Mouse (Mus musculus): ENCODE measurements around the gene Brd2.

The Brd2 gene

DNA sequence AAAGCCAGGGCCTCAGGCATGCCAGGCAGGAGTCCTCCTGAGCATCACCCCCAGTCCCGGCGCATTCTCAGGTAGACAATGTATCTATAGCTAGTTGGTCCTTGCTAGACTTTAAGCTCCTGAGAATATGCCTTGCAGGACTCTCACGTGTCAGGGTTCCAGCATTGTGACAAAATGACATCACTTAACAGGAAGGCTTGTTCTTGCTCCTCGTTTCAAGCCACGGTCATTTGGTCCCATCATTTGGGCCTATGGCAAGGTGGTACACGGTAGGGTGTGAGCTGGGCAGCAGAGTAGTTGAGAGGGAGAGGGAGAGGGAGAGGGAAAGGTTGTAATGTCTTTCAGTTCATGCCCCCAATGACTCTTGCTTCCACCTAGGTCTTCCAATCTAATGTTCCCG is 9.5 kb upstream of the Brd2 start:
- no peak for DNase-seq (ENCODE audit: low spot score)

DNA sequence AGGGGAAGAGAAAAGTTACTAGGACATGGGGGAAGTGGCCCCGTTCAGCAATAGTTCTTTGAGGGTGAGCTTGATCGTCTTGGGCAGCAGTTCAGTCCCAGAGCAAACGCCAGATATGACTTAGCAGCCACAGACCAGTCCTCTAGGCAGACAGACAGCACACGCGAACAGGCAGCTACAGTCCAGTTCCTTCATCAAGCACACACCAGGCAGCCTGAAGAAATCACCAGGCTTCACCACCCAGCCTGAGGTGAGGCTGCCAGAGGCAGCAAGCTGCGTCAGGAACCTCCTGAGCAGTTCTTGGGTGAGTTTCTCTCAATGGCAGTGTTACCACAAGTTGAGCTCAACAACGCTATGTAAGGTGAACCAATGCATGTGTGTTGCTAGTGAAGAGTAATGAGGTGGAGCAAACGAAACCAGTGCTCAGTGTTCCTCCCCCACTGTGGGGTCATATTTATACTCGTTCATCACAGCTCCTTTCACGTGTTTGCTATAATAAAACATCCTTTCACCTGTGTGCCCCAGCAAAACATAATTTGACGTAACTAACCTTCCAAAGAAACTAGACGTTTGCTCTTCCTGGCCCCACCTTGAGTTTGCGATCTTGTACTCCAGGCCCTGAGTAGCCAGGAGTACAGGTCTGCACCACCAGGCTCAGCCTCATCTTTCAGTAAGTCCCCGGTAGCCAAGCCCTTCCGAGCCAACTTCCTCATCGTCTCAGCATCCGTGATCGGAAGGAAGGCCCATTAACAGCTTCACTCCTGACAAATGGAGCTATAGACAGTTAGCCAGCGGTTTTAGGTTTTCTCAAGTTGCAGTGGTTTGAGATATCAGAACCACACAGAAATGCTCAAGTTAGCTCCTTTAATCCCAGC is 7.9 kb upstream of the Brd2 start:
- DNase-seq (ENCODE audit: low spot score) = peak; percentile 54

DNA sequence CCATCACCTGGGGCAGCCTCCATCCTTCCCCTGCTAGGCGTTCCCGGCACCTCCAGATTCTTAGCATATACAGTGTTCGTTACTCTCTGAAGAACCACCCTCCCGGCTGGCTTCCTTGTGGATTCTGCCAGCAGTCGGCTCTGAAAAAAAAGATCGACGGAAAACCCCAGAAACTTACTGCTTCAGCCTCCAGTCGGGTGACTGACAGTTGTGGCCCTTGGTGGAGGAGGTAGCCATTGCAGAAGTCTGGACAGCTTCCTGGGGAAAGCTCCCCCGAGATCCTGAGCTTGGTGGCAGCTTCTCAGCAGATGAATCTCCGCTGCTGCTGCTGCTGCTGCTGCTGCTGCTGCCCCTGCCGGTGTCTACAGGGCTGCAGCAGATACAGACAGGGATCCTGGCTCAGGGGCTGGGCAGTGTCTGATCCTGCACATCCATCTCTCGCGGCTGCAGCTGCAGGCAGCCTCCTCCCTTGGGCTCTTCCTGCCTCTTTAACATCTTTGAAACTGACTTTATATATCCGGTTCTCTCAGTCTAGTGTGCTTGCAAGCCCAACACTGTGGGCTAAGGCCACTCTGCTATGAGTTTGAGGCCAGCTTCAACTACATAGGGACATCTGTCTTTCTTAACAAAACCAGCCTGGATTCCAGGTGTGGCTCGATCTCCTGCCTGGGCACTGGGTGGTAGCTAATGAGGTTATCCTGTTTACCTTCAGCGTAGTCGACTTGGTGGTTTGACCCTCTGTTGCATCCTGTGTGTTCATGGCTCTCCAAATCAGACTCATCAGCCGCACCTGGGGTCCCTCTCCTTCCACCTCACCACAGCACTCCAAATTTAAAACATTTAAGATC is 6.7 kb upstream of the Brd2 start:
- DNase-seq (ENCODE audit: low spot score) = peak; percentile 52

DNA sequence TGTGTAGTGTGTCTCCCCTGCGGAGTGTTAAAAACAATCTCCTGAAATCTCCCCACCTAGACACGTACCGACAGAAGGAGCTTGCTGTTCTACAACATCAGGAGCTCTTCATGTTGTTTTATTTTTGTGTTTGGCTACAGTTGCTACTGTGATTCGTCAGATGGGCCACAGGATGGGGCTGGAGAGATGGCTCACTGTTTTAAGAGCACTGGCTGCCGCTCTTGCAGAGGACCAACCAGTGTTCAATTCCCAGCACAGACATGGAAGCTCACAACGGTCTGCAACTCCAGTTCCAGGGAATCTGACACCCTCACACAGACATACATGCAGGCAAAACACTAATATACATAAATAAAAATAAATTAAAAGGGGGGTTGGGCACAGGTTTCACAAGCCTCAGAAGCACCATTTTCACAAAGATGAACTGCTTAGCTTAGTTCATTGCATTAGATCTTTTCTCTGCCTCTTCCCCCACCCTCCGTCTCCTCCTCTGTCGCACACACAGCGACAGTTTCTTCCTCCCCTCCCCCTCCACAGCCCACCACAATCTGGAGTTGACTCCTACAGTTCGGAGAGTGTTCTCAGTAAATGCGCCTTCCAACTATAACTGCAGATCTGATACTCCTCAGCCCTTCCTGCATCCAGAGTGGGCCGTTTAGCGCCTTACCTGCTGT is 6.0 kb upstream of the Brd2 start:
- peak; percentile 58 for DNase-seq (ENCODE audit: low spot score)

DNA sequence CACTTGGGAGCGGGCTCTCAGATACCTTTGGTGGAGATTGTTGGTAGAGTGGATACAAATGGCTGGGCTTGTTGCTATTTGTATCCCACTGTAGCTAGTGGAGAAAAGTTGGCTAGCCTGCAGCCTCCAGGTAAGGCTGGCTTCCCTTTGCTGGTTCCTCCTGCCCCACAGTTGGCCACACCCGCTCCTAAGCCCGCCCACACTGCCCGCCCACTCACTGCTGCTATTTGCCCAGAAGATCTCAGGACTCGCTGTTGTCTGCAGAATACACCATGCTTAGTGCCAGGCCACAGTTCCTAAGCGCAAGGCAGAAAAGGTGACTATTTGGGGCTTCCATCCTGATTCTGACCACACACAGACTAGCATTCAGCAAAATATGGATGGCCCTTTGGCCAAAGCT is 5.0 kb upstream of the Brd2 start:
- peak; percentile 74 for DNase-seq (ENCODE audit: low spot score)

DNA sequence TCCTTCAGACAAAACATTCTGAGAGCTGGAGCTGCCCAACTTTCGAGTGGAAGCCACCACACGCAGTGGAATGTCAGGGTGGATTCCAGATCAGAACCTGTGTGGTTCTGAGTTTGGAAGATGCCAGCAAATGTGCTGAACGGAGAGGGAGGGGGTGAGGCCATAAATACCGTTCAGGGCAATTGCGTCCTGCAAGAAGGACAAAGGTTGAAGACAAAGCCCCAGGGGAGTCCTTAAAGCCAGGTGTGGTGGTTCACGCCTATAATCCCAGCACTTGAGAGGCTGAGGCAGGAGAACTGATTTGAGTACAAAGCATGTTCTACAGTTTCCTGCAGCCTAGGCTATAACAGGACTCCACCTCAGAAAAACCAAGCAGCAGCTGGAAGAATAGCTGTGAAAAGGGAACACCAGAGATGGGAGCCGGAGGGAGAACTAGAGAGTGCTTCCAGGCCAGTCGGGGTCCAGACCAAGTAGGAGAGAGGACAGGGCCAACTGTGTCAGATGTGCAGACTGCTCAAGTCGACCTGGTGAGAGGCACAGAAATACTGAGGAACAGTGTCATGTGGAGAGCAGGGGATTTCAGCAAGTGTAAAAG is 4.5 kb upstream of the Brd2 start:
- no peak for DNase-seq (ENCODE audit: low spot score)

DNA sequence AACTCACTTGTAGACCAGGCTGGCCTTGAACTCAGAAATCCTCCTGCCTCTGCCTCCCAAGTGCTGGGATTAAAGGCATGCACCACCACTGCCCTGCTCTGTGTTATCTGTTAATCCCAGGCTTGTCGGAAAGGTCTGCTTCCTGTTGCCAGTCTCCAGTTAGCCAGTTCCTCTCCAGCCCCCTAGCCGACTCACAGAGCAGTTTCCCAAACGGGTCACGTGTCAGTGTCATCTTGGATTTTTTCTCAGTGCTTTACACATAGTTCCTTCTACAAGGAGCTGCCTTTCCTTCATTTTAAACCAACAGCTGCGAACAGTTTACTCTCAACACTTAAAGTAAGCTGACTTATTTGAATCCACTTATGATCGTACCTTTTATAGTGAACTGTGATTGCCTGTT is 2.2 kb upstream of the Brd2 start:
- no peak for DNase-seq (ENCODE audit: low spot score)

DNA sequence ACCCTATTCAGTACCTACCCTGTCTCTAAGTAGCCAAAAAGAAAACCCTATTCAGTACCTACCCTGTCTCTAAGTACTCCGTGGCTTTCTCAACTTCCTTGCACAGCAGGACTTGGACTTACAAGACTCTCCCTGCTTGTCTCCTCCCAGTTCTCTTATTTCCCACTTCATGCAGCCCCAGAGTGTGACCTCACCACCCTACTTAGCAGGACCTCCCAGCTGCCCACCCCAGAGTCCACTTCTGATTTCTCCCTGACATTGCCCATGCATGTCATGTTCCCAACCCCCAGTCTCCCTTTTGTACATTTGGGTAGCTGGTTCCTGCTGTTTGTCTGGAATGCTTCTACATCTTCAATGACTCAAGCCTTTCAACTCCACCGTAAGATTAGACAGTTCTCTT is 1.1 kb upstream of the Brd2 start:
- no peak for DNase-seq (ENCODE audit: low spot score)

DNA sequence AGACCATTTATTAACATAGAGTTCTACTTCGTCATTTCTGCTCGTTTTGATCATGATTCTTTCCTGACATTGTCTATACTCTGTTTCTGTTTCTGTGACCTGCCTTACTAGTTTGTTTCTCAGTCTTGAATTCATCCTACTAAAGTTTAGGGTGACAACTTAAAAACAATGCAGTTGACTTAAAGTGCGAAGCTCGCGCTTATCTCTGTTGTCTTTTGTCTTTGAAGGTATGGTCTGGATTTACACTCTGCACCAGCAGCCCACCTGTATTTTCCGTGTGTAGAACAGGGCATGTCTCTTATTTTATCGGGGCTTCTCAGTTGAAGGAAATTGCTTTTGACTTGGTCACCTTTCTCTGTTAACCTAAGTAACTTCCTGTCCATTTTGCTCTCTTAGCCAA is 677 bp upstream of the Brd2 start:
- no peak for DNase-seq (ENCODE audit: low spot score)

DNA sequence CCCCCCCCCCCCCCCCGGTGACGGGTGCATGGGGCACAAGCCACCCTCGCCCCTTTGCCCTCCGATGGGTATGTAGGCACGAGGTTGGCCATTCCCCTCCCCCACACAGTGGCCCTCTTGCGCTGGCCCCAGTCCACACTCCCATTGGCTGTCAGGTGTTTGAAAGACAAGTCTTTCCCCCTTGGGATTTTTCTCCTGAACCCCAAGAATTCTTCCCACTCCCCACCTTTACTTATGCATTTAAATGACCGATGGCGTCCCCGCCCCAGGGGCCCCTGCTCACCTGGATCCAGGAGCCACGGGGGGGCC is 601 bp downstream of the Brd2 start:
- no peak for DNase-seq (ENCODE audit: low spot score)

DNA sequence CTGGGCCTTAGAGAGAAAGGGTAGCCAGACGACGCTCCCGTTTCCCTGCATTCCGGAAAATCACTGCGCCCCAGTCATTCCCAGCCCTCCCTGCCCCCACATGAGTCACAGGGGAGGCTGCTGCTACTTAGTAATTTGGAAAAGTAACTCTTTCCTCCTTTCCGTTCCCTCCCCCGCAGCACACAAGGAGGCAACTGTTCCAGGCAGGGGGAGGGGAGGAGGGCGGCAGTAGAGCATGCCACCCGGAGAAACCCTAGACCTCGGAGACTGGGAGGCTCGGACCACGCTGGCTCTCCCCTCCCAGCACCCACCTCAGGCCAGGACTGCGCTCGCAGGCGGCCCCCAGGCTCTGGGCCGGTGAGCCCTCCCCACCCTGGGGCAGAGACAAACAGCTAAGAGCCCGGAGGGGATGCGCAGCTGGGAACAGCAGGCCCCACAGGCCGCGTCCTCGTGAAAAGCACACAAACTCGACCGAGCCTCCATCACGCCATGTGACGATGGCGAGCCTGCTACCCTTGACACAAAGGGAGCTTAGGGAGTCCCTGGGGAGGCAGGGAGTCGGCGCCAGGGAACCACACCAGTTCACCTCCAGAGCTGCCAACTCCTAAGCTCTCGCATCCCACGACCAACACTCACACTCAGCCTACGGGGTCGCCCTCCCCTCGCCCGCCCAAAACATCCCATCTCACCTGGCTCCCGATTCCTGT is 1.1 kb downstream of the Brd2 start:
- DNase-seq (ENCODE audit: low spot score) = peak; percentile 47

DNA sequence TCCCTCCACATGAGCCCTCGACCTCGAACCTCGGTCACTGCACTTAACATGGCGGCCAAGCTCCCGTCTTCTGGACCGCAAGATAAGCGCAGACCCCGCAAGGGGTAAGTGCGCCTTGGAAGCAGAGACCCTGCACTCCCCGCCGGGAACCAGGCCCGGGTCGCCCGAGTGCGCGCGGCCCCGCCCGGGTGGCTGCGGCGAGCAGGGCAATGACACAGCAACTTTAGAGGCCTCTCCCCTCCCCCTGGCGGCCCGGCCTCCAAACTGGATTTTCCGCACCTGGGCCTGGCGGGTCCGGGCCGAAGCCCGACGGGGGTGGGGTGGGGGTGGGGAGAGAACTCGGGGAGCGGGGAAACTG is 1.6 kb downstream of the Brd2 start:
- peak; percentile 70 for DNase-seq (ENCODE audit: low spot score)

DNA sequence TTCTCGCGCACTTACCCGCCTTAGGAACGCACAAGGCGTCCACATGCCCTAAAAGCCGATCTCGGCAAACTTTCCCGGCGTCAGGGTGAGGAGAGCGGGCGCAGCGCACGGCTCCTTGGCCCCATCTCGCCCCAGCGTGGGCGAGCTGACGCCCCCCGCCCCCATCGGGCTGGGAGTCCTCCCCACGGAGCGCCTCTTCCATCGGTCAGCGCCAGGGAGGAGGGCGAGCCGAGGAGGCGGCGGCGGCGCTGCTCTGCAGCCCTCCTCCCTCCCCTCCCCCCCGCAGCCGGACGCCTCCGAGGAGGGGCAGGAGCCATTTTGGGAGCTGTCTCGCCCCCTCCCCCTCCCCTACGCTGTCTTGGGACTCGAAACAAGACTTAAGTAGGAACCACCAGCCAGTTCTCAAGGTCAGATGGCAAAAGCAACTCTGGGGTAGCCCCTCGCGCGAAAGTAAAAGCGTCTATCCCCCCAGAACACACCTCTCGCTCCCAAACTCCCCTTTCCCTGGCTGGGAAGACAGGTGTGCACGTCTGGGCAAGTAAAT is 2.2 kb downstream of the Brd2 start:
- peak; percentile 61 for DNase-seq (ENCODE audit: low spot score)

DNA sequence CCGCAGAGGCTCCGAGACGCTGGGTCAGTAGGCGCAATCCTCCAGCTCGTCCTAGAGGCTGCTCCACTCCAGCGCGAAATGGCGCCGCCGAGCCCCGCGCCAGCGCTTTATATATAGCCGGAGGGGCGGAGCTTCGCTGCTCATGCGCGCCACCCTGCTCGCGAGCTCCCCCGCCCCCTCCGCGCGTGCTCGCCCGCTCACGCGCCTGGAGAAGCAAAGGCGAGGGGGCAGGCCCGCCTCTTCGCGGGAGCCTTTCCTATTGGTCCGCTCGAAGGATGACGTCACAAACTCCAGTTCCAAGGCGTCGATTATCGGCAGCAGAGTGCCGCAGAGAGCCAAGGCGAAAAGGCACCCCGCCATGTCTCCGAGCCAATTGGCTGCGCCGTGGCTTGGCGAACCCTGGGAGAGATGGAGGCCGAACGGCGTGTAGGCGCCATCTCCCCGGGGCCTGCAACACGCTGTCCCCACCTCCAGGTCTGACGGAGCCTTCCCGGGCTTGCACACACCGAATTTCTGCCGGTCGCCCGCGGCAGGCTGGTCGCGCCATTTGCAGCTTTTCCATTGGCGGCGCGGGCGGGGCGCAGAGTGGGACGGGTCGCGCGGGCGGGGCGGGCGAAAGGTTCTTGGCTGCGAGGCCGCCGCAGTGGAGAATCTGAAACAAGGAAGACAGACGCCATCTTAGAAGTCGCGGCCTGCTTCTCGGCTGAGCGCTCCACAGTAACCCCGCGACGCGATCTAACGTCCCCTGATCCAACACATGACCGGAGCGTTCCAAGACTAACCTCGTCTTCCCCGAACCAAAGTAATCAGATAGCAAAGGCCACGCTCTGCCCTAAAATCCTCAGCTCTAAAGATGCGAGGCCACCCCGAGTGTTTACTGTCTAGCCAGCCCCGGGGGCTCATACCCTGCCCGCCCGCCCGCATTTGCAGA is 2.9 kb downstream of the Brd2 start, which contains the start of gene H2-DMa:
Gene H2-DMa (plus strand): TSS at position 293 of the 931 bp plus-strand sequence.
- DNase-seq (ENCODE audit: low spot score) = peak; percentile 99

DNA sequence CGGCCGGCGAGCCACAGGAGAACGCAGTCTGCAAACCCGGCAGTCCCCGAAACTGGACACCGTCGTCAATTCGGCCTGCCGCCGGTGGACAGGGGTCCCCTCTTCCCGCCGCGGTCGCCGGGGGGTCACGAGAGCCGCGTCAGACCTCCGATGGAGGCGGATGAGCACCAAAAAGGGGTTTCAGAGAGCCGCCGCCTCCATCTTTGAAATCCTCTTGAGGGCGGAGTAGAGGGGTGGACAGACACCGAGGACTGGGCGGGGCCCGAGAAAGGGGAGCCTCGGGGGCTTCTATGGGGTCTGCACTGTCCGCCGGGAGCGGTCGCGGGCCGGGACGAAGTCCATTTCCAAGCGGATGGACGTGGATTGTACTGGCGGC is 3.6 kb downstream of the Brd2 start:
- no peak for DNase-seq (ENCODE audit: low spot score)

DNA sequence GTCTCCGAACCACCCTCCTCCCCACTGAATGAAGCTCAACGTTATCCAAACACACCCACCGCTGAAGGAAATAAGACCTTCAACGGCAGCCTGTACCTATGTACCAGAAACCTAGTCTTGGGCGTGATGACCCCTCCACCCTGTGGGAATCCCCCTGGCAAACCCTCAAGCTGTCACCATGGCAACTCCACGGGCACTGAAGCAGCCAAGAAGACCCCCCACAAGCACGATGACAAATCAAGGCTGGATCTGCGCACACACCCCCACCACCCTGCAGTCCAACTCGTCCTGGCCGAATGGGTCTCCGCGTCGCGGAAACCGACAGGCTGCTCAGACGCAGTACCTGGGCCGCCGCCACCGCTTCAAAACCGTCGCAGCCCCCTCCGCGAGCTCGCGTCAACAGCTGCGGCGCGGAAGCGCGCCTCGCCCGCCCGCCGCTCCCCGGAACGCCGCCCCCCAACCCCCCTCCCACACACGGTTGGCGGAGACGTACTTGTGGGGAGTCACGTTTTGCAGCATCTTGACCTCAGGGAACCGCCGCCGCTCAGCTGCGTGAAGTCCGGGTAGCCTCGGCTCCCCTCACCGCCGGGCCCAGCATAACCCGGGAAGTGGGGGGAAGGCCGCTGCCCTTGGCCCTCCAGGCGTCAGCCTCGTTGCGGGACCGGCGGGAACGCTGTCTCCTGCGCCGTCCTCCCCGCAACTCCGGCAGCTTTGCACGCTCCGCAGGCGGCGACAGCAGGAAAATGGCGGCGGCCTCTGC is 4.1 kb downstream of the Brd2 start:
- DNase-seq (ENCODE audit: low spot score) = peak; percentile 54

DNA sequence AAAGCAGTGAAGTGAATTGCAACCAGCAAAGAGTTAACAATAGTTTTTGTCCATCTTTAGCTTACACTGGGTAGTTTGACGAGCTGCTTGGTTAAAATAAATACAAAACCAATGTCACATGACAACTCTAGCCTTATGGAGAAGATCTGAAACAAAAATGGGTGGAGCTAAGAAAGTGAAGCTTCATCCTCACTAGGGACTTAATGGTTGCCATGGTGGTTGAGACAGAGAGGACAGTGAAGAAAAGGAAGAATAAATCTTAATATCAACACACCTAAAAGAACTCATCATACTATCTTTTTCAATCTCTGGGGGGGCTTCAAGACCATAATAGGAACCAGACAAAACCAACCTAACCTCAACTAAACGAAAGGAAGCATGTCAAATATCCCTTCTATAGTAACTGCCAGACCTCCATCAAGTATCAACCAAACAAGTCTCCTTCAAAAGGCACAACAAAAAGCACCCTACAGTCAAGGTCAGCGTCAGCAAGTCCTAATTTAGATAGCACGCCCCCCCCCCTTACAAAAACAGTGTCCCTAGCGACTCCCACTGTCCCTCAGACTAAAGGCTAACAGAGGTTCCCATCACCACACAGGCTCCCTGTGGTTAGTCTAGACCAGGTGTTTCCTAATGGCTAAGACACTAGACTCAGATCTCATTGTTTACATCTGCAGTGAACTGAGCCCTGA is 4.9 kb downstream of the Brd2 start:
- no peak for DNase-seq (ENCODE audit: low spot score)

DNA sequence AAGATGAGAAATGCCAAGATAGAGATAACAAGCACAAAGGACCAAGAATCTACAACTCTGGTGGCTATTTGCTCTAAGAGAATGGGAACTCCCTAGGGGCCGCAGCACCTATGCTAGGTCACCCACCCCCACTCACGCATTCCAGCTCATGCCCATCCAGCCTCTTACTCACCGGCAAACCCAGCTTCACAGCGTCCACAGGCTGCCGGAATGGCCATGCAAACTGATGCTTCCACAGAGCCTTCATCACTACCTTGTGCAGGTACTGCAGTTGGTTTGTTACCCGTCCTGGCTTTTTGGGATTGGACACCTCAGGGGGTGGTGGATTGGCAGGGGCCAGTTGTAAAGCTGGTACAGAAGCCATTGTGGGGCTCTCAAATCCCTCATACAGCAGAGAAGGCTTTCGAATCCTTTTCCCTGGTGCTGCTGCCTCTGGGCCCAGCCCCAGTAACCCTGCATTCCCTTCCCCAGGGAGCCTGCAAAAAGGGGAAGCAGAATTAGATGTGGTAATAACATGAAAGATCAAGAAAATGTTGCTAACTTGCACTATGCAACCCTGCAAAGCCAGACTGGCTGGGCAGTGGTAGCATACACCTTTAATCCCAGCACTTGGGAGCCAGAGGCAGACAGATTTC is 5.6 kb downstream of the Brd2 start:
- no peak for DNase-seq (ENCODE audit: low spot score)

DNA sequence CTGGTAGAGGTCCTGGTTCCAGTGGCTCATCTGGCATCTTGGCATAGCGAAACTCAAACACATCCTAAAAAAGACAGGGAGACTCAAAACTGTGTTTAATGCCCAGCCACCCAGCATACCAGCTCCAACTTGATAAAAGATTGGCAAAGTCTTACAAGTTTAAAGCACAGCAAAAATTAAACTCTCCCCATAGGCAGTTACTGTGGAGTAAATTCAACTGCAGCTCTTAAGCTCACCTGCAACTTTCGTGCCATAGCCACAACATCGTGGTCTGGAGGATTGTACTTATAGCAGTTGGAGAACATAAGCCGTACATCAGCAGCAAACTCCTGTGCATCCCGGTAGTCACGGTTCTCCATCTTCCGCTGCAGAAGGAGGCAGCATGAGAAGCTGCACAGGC is 8.3 kb downstream of the Brd2 start:
- no peak for DNase-seq (ENCODE audit: low spot score)
